Mouse (Mus musculus): ENCODE results near the gene D10Wsu102e.

DNA sequence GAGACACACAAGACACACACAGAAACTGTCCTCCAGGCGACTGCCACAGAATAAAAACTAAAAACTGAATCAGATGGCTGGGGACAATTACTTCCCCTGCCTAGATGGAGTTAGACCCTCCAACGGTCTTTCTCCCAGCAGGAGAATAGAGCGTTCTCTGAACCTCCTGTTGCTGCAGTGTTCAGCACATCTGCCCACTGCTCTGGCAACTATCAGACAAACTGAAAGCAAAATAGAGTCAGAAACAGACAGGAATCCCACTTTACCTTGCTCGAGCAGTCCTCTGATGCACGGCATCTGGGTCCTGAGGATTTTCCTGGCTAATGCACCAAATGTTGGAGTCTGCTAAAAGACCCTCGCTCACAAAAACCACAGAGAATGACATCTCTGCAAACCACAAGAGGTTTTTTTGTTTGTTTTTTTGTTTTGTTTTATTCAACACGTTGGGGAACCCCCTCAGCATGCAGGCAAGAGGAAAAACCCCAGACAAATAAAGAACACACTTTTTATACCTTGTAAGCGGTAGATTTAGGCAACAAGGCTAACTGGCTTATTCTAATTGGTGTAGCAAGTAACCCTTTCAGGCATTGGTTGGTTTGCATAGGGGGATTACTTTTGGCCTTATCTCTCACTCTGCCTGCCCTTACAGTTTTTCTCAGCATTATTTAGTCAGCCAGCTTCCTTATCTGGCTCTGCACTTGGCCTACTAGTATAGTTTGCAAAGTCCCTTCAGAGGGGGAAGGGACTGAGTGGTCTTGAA is 24.6 kb downstream of the D10Wsu102e start:
- TF ChIP-seq EP300 (IDR thresholded peaks at IDR 0.05; ENCODE audit: insufficient read depth, low read depth, low read length) (no peak), CTCF (IDR thresholded peaks at IDR 0.05; ENCODE audit: low read depth, low read length) (no peak)

Data from ES-Bruce4 (cell line).